Mouse (Mus musculus): ENCODE results near the gene Anxa7. TPM values are rescaled to one million over a fixed set of nuclear protein-coding genes. Genes with fewer than 3 reads are reported as not detected.

Gene Anxa7
- polyA plus RNA-seq, 1 experiment from 2014 or later = 57.4 TPM

DNA sequence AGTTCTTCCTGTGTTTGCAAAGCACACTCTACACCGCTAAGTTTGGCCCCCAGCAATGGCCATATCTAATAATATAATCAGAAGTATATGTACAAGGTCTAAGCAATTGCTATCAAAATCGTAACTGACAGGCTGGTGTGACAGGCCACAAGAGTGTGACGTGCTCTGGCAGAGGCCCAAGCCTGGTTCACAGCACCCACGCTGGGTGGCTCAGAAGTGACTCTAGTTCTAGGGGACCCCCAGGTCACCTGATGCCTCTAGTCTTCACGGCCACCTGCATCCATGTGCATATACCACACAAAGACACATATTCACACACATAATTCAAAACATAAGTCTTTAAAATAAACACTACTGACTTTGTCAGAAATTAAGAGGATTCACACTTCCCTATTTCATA lies 27.0 kb downstream of the Anxa7 start:
- ATAC-seq (ENCODE audit: insufficient number of reproducible peaks, insufficient read depth, low FRiP score, low read depth) = no peak
- Histone ChIP-seq H3K27me3 (ENCODE audit: control insufficient read depth, insufficient read depth, low read length) (no peaks in the 10 kb centered on the region), H3K36me3 (ENCODE audit: control insufficient read depth, insufficient read depth, low read length) (peaks cover 3% of the 10 kb centered on the region; the same call in 1 of the 2 replicates), H3K9ac (replicated peaks; ENCODE audit: low read depth, low read length) (no peak overlapping the region), H3K27ac (ENCODE audit: low read length) (no peak overlapping the region), H3K4me1 (ENCODE audit: control insufficient read depth, insufficient read depth, low read length) (no peaks in the 10 kb centered on the region), H3K4me3 (ENCODE audit: low read depth, low read length) (no peak overlapping the region), H3K9me3 (ENCODE audit: control insufficient read depth, low read depth, low read length) (no peaks in the 10 kb centered on the region), H3K4me2 (replicated peaks; ENCODE audit: low read depth, low read length) (no peak overlapping the region)
- WGBS = 87% methylated on average over 5 of the region's 5 CpGs

DNA sequence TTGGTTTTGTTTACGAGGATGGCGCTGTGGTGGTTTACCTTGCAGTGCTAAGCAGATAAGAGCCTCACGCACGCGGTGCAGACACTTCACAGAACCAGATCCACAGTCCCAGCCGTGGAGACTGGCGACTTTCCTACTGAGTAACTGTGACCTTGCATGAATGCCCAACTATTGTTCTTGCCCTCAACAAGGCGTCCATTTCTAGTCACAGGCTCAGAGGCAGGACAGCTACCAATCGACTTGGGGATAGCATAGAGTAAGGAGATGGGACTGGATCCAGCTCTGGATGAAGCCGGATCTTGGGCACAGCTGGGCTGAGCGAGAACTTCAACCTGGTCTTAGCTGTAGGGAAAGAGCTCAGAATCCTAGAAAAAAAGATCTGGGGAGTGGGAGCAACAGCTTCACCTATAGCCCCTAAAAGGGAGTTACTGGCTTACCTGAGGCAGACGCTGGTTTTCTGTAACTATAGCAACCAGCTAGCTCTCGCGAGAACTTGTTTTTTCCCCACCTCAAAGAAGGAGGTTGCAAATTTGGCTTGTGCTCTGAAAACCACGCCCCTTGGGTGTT lies 28.1 kb downstream of the Anxa7 start, which contains the start of gene Cfap70:
Gene Cfap70 (minus strand): TSS at position 462 of the 567 bp plus-strand sequence.
- no peak within 1 kb of the TSS for H3K9ac ChIP-seq (replicated peaks; ENCODE audit: low read depth, low read length)

DNA sequence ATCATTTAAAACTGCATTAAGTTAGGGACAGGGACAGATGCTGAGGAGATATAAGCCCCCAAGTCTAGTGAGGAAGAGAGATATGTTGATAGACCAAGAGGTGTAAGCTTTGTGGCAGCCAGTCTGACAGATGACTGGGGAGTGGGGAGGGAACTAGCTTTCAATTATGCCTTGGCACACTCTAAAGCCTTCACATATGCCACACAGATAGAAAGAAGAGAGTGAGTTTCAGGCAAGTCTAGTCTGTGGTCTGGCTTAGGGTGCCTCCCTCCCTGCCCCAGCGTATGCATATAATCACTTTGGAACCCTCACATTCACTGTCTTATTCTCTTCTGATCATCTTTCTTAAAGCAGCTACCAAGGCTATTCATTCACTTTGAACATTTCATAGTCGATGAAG lies 28.6 kb downstream of the Anxa7 start:
- Histone ChIP-seq H3K36me3 (ENCODE audit: control insufficient read depth, insufficient read depth, low read length) (peaks cover 2% of the 10 kb centered on the region; the same call in 1 of the 2 replicates), H3K27me3 (ENCODE audit: control insufficient read depth, insufficient read depth, low read length) (no peaks in the 10 kb centered on the region), H3K27ac (ENCODE audit: low read length) (no peak overlapping the region), H3K4me2 (replicated peaks; ENCODE audit: low read depth, low read length) (peak overlapping the region; percentile 55), H3K4me1 (ENCODE audit: control insufficient read depth, insufficient read depth, low read length) (no peaks in the 10 kb centered on the region), H3K9me3 (ENCODE audit: control insufficient read depth, low read depth, low read length) (no peaks in the 10 kb centered on the region), H3K4me3 (ENCODE audit: low read depth, low read length) (peak overlapping the region; percentile 29), H3K9ac (replicated peaks; ENCODE audit: low read depth, low read length) (no peak overlapping the region)
- WGBS = 10% methylated on average over 2 of the region's 2 CpGs
- ATAC-seq (ENCODE audit: insufficient number of reproducible peaks, insufficient read depth, low FRiP score, low read depth) = no peak

More for the DNA sequence above, 28.1 kb downstream of the Anxa7 start, which contains the start of gene Cfap70:
- no peaks in the 10 kb centered on the region for H3K4me1 ChIP-seq (ENCODE audit: control insufficient read depth, insufficient read depth, low read length)
- H3K27me3 ChIP-seq (ENCODE audit: control insufficient read depth, insufficient read depth, low read length) = no peaks in the 10 kb centered on the region
- peak; percentile 72; the same call in 1 of the 2 replicates for ATAC-seq (ENCODE audit: insufficient number of reproducible peaks, insufficient read depth, low FRiP score, low read depth)
- H3K9me3 ChIP-seq (ENCODE audit: control insufficient read depth, low read depth, low read length) = no peaks in the 10 kb centered on the region
- WGBS = 3% methylated on average over 15 of the region's 15 CpGs
- peaks cover 3% of the 10 kb centered on the region; the same call in 1 of the 2 replicates for H3K36me3 ChIP-seq (ENCODE audit: control insufficient read depth, insufficient read depth, low read length)
- no peak within 1 kb of the TSS for H3K27ac ChIP-seq (ENCODE audit: low read length)
- H3K4me2 ChIP-seq (replicated peaks; ENCODE audit: low read depth, low read length) = peak within 1 kb of the TSS; percentile 55
- peak within 1 kb of the TSS; percentile 29 for H3K4me3 ChIP-seq (ENCODE audit: low read depth, low read length)

DNA sequence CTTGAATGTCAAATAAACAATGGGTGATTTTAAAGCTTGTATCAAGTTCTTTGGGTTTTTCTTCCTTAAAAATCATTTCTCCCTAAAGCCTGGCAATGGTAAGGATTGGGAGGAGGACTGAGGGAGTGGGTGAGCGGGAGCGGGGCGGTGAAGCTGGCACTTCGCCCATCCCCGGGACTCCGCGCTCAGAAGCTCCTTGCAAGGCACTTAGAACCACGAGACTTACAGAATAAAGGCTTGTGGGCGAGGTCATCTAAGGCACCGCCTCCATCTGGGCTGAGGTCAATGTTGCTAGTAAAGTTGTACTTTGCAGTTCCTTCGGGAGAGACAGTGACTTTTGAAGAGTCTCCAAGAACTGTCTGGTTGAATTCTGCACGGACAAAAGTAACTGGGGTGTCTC lies 32.7 kb downstream of the Anxa7 start:
- Histone ChIP-seq H3K9ac (replicated peaks; ENCODE audit: low read depth, low read length) (no peak overlapping the region), H3K27me3 (ENCODE audit: control insufficient read depth, insufficient read depth, low read length) (no peaks in the 10 kb centered on the region), H3K4me2 (replicated peaks; ENCODE audit: low read depth, low read length) (no peak overlapping the region), H3K9me3 (ENCODE audit: control insufficient read depth, low read depth, low read length) (no peaks in the 10 kb centered on the region), H3K4me3 (ENCODE audit: low read depth, low read length) (no peak overlapping the region), H3K36me3 (ENCODE audit: control insufficient read depth, insufficient read depth, low read length) (no peaks in the 10 kb centered on the region), H3K27ac (ENCODE audit: low read length) (no peak overlapping the region), H3K4me1 (ENCODE audit: control insufficient read depth, insufficient read depth, low read length) (no peaks in the 10 kb centered on the region)
- ATAC-seq (ENCODE audit: insufficient number of reproducible peaks, insufficient read depth, low FRiP score, low read depth) = no peak
- WGBS = 46% methylated on average over 12 of the region's 12 CpGs

DNA sequence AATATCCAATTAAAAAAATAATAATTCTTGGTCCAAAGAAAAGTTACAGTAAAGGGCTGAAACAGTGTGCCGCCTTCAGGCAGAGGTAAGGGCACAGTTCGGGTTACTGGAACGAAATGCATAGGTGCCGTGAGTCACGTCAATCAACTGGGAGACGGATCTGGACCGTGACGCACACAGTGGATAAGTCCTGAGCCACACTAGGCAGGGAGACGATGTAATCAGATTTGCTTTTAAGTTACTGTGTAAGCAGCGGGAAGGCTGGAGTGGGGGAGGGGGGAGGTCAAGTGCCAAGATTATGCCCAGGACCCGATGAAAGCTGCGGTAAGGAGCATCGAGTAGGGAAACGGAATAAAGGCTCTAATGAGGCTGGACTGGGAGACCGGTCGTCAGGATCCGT lies 37.7 kb downstream of the Anxa7 start:
- H3K4me1 ChIP-seq (ENCODE audit: control insufficient read depth, insufficient read depth, low read length) = no peaks in the 10 kb centered on the region
- 69% methylated on average over 17 of the region's 17 CpGs for WGBS
- no peak overlapping the region for H3K9ac ChIP-seq (replicated peaks; ENCODE audit: low read depth, low read length)
- no peaks in the 10 kb centered on the region for H3K36me3 ChIP-seq (ENCODE audit: control insufficient read depth, insufficient read depth, low read length)
- no peak overlapping the region for H3K4me2 ChIP-seq (replicated peaks; ENCODE audit: low read depth, low read length)
- H3K27me3 ChIP-seq (ENCODE audit: control insufficient read depth, insufficient read depth, low read length) = no peaks in the 10 kb centered on the region
- ATAC-seq (ENCODE audit: insufficient number of reproducible peaks, insufficient read depth, low FRiP score, low read depth) = no peak
- no peak overlapping the region for H3K27ac ChIP-seq (ENCODE audit: low read length)
- H3K4me3 ChIP-seq (ENCODE audit: low read depth, low read length) = no peak overlapping the region
- no peaks in the 10 kb centered on the region for H3K9me3 ChIP-seq (ENCODE audit: control insufficient read depth, low read depth, low read length)

DNA sequence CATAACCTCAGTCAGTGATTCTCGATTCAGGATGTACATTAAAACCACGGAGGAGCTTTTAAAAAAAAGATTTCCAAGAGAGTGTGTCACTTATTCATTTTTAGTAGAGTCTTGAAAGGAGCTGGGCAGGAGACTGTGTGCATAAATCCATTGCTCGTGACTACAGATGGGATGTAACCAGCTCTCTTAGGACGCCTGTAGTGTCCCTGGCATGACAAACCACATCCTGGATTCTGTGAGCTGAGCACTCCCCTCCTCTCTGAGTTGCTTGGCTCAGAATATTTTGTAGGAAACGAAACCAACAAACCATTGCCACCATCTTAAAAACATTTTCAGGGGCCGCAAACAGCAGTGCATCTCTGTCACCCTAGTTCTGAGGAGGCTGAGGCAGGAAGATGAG lies 43.0 kb downstream of the Anxa7 start:
- H3K4me1 ChIP-seq (ENCODE audit: control insufficient read depth, insufficient read depth, low read length) = no peaks in the 10 kb centered on the region
- 64% methylated on average over 6 of the region's 6 CpGs for whole genome bisulfite sequencing
- no peak overlapping the region for H3K4me3 ChIP-seq (ENCODE audit: low read depth, low read length)
- ATAC-seq (ENCODE audit: insufficient number of reproducible peaks, insufficient read depth, low FRiP score, low read depth) = no peak
- H3K27me3 ChIP-seq (ENCODE audit: control insufficient read depth, insufficient read depth, low read length) = no peaks in the 10 kb centered on the region
- no peak overlapping the region for H3K27ac ChIP-seq (ENCODE audit: low read length)
- H3K9me3 ChIP-seq (ENCODE audit: control insufficient read depth, low read depth, low read length) = no peaks in the 10 kb centered on the region
- H3K4me2 ChIP-seq (replicated peaks; ENCODE audit: low read depth, low read length) = no peak overlapping the region
- no peak overlapping the region for H3K9ac ChIP-seq (replicated peaks; ENCODE audit: low read depth, low read length)
- no peaks in the 10 kb centered on the region for H3K36me3 ChIP-seq (ENCODE audit: control insufficient read depth, insufficient read depth, low read length)

DNA sequence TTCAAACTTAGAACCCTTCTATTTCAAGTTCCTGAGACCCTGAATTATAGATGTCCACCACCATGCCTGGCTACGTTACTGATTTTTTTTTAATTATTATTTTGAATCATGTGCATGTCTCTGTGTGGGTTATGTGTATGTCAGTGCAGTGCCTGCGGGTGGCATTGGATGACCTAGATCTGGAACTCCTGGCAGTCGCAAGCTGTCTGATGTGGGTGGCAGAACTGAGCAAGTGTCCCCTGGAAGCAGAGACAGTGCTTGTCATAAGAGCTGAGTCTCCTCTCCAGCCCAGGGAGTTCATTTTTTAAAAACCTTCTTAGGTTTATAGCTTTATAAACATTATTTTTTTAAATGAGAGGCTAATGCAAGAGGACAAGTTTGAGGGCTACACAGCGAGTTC lies 47.5 kb downstream of the Anxa7 start:
- 78% methylated on average over 4 of the region's 4 CpGs for WGBS
- H3K4me2 ChIP-seq (replicated peaks; ENCODE audit: low read depth, low read length) = no peak overlapping the region
- no peaks in the 10 kb centered on the region for H3K27me3 ChIP-seq (ENCODE audit: control insufficient read depth, insufficient read depth, low read length)
- no peaks in the 10 kb centered on the region for H3K9me3 ChIP-seq (ENCODE audit: control insufficient read depth, low read depth, low read length)
- H3K36me3 ChIP-seq (ENCODE audit: control insufficient read depth, insufficient read depth, low read length) = no peaks in the 10 kb centered on the region
- no peak overlapping the region for H3K9ac ChIP-seq (replicated peaks; ENCODE audit: low read depth, low read length)
- H3K27ac ChIP-seq (ENCODE audit: low read length) = no peak overlapping the region
- no peak for ATAC-seq (ENCODE audit: insufficient number of reproducible peaks, insufficient read depth, low FRiP score, low read depth)
- H3K4me3 ChIP-seq (ENCODE audit: low read depth, low read length) = no peak overlapping the region
- no peaks in the 10 kb centered on the region for H3K4me1 ChIP-seq (ENCODE audit: control insufficient read depth, insufficient read depth, low read length)

DNA sequence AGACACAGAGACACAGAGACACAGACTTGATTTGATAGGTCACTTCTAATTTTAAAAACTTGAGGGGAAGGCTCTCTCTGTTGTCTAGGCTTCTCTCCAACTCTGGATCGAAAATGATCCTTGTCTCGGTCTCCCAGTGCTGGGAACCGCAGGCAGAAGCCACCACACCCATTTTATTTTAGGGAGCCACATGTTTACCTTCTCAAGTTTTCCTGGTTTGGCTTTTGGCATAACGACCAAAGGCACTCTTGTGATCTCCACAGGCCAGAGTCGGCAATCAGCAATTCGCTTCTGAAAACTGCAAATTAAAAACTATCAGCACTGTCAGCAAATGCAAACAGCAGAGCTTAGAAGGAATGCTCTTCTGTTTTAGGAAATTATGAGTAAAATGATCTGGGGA lies 48.2 kb downstream of the Anxa7 start:
- no peak overlapping the region for H3K27ac ChIP-seq (ENCODE audit: low read length)
- no peaks in the 10 kb centered on the region for H3K4me1 ChIP-seq (ENCODE audit: control insufficient read depth, insufficient read depth, low read length)
- no peak overlapping the region for H3K4me3 ChIP-seq (ENCODE audit: low read depth, low read length)
- no peak overlapping the region for H3K9ac ChIP-seq (replicated peaks; ENCODE audit: low read depth, low read length)
- no peaks in the 10 kb centered on the region for H3K9me3 ChIP-seq (ENCODE audit: control insufficient read depth, low read depth, low read length)
- H3K36me3 ChIP-seq (ENCODE audit: control insufficient read depth, insufficient read depth, low read length) = no peaks in the 10 kb centered on the region
- no peak for ATAC-seq (ENCODE audit: insufficient number of reproducible peaks, insufficient read depth, low FRiP score, low read depth)
- no peaks in the 10 kb centered on the region for H3K27me3 ChIP-seq (ENCODE audit: control insufficient read depth, insufficient read depth, low read length)
- H3K4me2 ChIP-seq (replicated peaks; ENCODE audit: low read depth, low read length) = no peak overlapping the region
- 72% methylated on average over 6 of the region's 6 CpGs for WGBS

DNA sequence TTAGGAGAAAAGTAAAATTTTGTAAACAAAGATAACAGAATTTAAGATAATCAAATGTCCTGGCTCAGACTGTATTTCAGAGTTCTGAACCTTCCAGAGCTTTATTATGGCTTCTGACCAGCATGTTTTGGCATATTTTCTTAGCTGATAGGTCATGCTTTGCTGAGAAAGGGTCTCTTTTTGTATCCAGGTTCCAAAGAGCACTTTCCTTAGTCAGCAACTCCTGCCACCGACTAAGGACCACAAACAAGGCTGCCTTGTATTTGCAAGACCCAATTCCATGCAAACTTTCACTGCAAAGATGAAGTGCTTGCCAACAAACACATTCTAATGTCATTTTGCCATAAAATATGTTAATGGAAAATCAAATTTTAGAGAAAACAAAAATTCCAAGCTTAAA lies 50.1 kb downstream of the Anxa7 start:
- Histone ChIP-seq H3K4me1 (ENCODE audit: control insufficient read depth, insufficient read depth, low read length) (no peaks in the 10 kb centered on the region), H3K9me3 (ENCODE audit: control insufficient read depth, low read depth, low read length) (no peaks in the 10 kb centered on the region), H3K27ac (ENCODE audit: low read length) (no peak overlapping the region), H3K27me3 (ENCODE audit: control insufficient read depth, insufficient read depth, low read length) (no peaks in the 10 kb centered on the region), H3K4me2 (replicated peaks; ENCODE audit: low read depth, low read length) (no peak overlapping the region), H3K36me3 (ENCODE audit: control insufficient read depth, insufficient read depth, low read length) (no peaks in the 10 kb centered on the region), H3K4me3 (ENCODE audit: low read depth, low read length) (no peak overlapping the region), H3K9ac (replicated peaks; ENCODE audit: low read depth, low read length) (no peak overlapping the region)
- ATAC-seq (ENCODE audit: insufficient number of reproducible peaks, insufficient read depth, low FRiP score, low read depth) = no peak
- 51% methylated on average over 1 of the region's 1 CpGs for whole genome bisulfite sequencing

Measured in stomach, embryonic 14.5 days (tissue).